Mouse (Mus musculus) adrenal gland, postnatal 14 days (tissue): ENCODE measurements at regions not wholly inside any gene's neighbourhood (a gene's known extent, or its start where the extent isn't known, plus 50 kb on each side); places are given as distances from the start of the nearest gene placed in this dataset.
"Not testable (repeated sequence)": the region's sequence is repeated elsewhere in the genome, so short reads cannot be mapped to it uniquely, and the experiment has no call there.

Experiments used
- DNase-seq: peaks from one replicate; pipeline ENCODE4 v3.0.0; 2021; ENCODE audit warnings: mixed read lengths

DNA sequence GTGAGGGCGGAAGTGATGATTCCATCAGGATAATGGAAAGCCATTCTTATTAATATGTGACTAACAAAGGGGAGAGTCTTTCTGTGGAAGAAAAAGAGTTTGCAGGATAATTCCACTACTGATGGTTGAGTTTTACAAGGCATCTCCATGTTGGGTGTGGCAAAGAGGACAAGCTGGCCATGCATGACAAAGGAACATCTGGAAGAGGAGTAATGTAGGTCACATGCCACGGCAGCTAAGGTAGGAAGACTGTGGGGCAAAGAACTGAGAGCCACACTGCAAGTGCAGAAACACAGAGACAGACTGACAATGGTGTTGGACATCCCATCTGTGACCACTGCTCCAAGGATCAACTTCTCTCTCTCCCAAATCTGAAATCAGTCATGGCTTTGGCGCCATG is 196.4 kb upstream of the Gdi2 start:
- no peak for DNase-seq

DNA sequence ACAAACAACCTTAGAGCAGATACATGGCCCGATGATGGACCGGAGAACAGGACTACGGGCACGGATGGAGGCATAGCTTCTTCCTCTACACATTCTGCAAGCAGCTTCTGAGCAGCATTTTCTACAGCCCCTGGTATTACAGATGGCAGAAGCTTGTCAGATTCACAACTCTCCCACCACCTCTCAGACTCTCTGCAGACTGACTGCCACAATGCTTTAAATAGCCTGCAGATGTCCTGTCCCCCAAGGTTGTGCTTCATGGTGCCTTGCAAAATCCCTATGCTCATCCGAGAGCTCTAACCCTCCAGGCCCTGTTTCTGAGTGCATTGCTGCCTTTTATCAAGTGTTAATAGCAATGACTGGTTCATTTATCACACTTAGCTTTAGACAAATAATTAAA is 194.3 kb upstream of the Gdi2 start:
- DNase-seq, result no peak

DNA sequence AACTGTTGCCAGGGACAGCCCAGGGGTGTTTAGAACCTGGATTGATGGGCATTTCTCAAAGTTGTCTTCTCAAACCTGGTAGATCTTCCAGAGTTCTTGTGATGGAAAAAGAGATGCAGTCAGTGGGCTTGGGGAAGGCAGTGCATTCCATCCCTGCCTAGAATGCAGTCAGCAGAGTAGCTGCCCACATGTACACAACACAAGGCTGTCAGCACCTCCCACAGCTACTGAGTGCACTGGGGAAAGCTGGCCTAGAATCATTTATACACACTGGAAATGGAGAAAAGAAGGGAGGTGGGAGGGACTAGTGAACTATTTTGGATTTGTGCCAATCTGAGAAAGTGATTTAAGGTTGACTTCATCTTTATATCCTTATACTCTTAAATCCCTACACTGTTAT is 183.0 kb upstream of the Gdi2 start:
- not testable (repeated sequence) for DNase-seq

DNA sequence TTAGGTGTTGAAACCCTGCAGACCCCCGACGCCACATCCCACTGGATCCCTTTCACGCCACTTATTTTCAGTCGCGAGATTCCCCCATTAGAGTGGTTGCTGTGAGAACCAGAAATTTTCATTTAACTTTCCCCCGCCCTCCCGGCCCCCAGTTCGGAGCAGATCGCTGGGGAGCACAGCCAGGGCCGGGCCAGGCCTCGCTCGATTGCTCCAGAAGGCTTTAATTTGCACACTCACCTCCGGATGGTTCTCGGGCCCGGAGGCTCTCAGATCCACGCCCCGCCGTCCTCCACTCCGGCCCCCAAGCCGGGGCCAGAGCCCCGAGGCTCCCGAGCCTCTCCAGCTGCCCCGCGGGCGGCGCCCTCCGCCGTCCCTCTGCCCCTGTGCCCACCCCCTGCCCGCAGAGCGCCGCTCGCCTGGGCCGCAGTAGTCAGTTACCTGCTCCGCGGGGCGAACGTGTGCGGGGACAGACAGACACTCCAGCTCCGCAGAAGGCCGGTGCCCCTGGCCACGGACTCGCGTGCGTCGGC is 179.7 kb upstream of the Gdi2 start:
- DNase-seq, result no peak

DNA sequence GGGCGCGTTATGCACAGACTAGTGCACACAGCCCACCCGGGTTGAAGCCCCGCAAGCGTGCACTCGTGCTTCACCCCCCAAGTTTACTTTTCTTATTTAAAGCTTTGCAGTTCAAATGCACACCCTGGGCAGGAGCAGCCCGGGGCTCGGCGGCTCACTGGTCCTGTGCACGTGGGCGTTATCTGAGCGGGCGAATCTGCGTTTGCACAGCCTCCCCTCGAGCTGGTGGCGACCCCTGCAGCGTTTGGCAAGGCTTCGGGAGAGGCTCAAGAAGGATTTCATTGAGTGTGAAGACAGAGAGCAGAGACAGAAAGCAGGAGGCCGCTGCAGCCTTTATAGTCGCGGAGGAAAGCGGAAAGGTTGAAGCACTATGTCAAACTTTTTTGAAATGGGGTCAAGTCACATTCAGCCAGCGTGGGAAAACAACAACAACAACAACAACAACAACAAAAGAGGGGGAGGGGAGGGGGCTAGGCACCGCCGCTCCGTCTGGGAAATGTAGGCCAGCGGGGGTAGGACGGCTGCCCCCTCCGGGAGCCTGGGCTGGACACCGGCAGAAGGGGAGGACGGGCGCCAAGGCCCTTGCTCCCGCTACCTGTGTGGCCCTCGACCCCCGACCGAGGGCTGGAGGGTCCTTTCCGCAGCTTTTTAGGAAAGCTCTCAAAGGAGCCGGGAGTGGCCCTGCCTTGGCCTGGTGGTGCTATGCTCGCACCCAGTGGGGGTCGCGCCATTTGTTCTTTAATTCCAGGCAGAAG is 178.7 kb upstream of the Gdi2 start:
- peak; percentile 3 for DNase-seq

DNA sequence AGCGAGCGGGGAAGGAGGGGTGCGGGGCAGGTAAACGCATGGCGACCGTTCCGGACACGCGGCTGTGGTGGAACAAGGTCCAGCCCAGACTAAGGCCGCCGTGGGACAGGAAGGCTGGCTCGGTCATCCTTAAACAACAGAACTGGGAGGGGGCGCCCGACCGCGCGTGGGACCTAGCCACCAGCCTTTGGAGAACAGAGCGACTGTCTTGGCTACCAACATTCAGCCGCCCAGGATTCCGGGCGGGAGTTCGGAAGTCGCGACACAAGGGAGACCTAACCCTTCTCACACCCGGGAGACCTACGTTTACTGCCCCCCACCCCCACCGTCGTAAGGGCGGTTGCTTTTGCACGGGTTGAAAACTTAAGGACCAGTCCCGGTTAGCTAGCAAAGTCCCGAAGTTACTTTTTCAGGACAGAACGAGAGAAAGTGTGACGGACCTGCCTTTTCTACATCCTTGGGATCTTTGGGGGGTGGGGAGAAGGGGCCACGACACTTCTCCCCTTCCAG is 178.1 kb upstream of the Gdi2 start:
- DNase-seq, result peak; percentile 32

DNA sequence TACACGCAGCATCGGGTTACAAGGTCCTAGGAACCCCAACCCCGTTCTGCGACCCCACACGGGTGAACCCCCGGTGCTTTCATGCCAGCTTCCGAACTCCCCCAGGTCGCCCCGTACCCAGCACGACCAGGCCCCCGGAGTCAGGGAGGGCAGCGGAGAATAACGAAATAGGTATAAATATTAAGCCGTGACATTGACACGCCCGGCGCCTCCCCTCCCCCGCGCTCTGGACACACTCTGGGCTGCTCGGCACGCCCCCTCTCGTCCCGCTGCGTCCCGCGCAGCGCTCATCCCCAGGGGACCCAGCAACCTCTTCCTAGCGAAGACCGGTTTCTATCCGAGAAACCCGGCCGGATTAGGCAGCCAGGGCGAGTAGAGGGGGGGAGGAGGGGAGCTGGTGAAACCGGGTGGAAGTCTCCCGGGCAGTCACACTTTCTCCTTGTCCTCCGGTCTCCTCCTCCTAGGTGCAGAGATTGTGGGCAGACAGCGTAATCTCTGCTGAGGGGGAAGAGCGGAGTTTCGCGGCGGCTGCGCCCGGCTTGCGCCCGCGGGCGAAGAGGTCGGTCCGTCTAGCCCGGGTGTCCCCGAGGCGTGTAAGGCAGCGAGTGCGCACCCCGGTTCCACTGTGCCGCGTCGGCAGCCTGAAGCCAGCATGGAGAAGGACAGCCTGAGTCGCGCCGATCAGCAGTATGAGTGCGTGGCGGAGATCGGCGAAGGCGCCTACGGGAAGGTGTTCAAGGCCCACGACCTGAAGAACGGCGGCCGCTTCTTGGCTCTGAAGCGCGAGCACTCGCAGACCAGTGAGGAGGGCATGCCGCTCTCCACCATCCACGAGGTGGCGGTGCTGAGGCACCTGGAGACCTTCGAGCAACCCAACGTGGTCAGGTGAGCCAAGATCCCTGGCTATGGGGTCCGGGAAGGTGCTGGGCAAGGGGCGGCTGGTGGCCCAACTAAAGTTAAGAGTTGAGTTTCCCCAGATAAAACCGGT is 177.1 kb upstream of the Gdi2 start:
- peak; percentile 31 for DNase-seq

DNA sequence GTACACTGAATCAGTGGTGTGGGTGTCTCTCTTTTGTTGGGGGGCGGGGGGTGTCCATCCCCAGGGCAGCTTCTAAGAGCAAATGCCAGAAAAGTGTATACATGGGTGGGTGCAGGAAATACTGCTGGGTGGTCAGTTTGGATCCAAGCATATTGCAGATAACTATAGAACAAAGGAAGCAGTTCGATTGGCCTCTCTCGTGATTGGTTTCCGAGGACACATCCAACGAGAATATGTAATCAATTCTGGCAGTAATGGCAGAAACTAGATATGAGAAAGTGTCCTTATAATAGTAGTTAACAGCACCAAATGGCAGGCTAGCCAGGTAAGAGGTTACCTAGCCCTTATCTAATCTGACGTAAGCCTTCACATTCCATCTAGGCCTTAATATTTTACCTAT is 165.2 kb upstream of the Gdi2 start:
- no peak for DNase-seq

DNA sequence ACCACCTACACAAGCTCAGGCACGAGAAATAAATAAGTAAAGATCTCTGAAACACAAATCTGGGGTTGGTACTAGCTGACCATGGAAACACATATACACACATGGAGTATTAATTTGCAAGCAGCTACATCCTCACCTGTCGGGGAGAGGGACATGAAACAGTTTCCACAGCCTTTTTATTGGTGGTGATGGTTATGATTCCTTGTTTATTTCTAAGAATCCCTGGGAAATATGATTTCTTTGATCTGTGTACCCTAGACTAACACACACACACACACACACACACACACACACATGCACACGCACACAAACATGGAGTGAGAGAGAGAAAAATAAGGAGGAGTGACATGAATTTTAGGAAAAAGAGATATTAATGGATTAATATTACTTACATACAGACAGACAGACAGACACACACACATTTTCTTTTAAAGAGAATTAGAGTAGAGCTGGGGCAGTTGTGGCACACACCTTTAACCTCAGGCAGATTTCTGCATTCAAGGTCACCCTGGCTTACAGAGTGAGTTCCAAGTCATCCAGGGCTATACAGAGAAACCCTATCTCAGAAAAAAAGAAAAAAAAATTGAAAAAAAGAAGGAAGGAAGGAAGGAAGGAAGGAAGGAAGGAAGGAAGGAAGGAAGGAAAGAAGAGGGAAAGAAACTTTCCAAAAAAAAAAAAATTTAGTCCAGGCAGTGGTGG is 164.2 kb upstream of the Gdi2 start:
- not testable (repeated sequence) for DNase-seq

DNA sequence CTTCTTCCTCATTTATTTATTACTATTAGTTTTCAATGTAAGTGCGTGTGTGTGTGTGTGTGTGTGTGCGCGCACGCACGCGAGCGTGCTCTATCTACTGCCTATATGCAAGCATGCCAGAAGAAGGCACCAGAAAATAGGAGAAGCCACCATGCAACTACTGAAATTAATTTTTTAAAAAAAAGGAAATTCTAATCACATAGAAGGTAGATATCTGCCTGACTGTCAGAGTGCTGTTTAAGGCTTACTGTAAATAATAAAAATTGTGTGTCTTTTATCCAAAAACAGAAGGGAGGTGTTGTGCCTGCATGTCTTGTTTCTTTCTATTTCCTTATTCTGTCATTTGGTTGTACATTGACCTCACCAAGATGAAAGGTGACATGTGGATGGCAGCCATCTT is 163.1 kb upstream of the Gdi2 start:
- DNase-seq, result no peak

DNA sequence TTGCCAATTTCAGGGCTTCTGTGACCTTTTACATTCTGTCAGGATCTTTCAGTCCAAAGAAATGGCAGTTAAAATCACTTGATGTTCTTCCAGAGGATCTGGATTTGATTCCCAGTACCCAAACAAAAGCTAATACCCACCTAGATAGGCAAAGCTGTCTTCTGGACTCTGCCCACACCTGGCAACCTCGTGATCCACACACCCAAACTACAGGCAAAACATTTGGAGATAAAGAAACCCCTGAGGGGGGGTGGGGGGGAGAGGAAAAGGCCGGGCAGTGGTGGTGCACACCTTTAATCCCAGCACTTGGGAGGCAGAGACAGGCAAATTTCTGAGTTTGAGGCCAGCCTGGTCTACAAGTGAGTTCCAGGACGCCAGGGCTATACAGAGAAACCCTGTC is 160.1 kb upstream of the Gdi2 start:
- DNase-seq, result not testable (repeated sequence)

DNA sequence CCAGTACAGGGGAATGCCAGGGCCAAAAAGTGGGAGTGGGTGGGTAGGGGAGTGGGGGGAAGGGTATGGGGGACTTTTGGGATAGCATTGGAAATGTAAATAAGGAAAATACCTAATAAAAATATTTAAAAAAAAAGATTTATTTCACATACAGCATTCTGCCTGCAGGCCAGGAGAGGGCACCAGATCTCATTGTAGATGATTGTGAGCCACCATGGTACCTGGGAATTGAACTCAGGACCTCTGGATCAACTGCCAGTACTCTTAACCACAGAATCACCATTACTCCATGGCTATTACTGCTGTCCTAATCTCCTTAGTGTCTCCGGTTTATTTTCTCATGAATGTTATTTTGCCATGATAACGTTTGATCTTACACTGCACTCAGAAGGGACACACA is 132.1 kb upstream of the Gdi2 start:
- DNase-seq, result not testable (repeated sequence)

DNA sequence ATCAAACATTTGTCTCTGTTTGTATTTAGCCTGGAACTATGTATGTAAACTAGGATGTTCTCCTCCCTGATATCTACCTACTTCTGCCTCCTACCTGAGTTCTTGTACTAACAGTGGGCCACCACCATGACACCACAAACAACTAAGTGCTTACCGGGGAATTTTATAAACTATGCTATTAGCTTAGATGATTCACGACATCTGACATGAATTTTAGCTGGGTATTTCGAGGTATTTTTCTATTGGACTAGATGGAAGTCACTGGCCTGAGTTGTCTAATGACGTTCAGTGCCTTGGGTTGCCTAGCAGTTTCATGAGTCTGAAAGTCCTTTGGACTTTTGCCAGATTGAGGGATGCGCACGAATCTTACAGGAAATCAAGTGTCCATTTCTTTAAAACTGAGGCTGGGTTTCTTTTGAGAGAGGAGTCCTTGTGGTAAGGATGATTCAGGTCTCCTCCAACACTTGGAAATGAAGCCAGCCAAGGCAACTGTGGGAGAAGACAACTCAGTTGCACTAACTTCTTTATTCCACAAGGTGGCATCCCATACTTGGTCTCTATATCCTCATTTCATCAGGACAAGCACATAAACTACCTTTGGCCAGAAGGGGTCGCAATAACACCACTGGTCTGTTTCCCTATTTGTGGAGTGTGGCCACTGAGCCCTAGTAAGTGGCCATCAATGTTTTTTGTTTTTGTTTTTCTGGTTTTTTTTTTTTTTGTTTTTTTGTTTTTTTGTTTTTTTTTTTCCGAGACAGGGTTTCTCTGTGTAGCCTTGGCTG is 131.4 kb upstream of the Gdi2 start:
- DNase-seq, result peak; percentile 89

DNA sequence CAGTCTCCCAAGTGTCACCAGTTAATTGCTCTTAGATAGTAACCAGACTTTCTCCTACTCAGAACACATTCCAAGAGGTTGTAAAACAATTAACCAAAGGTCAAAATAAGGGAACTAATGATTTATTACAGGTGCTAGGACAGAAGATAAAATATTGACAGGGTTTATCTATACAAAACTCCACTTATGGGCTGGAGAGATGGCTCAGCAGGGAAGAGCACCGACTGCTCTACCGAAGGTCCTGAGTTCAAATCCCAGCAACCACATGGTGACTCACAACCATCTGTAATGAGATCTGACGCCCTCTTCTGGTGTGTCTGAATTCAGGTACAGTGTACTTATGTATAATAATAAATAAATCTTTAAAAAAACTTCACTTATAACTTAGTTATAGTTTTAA is 127.6 kb upstream of the Gdi2 start:
- DNase-seq, result not testable (repeated sequence)

DNA sequence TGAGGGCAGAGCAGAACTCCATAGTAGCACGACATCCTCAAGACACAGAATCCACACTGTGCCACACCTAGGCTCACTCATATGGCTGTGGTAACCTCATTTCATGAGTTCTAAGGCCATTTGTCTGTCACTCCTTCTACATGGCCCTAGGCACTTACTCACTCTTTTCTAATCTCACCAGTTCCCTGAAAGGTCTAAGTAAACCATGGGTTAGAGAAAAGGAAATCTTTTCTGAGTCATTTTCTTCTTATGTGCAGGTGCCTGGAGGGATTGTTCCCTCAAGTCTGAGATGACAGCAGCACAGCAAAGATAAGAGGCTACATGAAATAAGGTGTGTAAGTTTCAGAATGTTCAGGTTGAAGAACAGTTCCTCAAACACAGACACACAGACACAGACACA is 120.8 kb upstream of the Gdi2 start:
- no peak for DNase-seq

DNA sequence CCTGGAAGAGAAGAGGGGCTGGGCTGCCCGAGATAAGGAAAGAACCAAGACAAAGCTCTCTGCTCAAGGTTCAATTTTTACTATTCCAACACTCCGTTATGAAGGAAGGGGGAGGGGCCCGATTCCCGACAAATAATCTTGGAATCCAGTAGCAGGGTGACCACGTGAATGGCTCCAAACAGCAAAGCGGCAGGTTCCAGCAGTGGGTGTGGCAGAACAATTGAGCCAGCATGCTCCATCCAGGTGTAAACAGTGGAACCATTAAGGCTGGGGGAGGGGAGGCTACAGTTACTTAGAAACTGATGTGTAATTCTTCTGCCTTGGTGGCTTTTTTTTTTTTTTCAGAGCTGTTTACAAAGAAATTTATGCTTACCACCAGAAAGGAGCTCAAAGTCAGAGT is 82.5 kb upstream of the Gdi2 start:
- DNase-seq, result not testable (repeated sequence)

DNA sequence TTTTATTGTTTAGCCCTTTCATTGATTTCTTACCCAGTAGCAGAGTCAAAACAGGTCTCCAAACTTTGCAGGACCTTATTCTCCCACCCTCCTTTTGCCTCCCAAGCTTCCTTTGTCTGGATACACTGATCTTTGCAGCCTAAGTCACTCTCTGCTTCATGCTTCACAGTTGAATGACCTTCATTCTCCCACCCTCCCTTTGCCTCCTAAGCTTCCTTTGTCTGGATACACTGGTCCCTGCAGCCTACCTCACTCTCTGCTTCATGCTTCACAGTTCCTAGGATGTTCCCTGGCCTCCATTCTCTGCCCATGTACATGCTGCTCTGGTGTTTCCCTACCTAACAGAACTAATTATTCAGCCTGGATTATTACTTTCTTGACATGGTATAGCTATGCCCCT is 61.0 kb upstream of the Gdi2 start:
- no peak for DNase-seq

DNA sequence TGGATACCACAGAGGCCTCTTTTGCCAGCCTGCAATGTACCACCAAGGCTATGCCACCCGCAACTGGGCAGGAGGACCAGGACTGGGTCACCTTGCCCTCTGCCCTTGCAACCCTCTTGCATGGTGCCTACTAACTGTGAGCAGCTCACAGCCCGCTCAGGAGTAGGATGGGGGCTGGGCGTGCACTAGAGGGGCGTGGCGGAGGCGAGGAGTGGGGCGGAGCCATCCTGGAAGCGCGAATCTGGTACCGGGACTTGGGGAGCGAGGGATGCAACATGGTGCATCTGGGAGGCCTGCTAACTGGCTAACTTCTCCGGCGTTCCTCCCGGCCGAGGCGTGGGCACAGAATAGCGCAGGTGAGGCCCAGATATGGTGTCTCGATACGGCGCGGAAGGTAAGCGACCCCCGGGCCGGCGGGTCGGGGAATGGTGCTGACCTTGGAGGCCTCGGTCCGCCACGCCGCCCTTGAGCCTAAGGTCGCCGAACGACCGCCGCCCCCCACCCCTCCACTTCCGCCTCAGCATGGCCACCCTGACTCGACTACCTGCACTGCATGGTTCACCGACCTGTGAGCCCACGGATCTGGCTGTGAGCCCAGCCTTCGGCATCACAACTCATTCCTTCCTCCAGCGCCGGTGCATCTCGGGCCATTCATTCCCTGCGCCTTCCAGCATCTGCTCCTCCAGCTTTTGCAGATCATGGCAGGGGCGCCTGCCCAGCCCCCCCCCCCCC is 59.7 kb upstream of the Gdi2 start:
- peak; percentile 77 for DNase-seq
